Mouse (Mus musculus) bone marrow macrophage, adult 2 months (primary cell): ENCODE measurements around the gene Hgd. TPM values are rescaled to one million over a fixed set of nuclear protein-coding genes. Genes with fewer than 3 reads are reported as not detected.

Experiments
- H3K27ac ChIP-seq: 2 replicates; pipeline ENCODE4 v1.5.1; 2012; ENCODE audit warnings: low read depth, low read length; ENCODE audit not compliant: insufficient read depth
- H3K4me1 ChIP-seq: 2 replicates; pipeline ENCODE4 v1.6.1; 2012; ENCODE audit warnings: low read length; ENCODE audit not compliant: control insufficient read depth, insufficient read depth
- H3K4me3 ChIP-seq: 2 replicates; pipeline ENCODE4 v1.5.1; 2012; ENCODE audit warnings: mild to moderate bottlenecking, low read length, moderate library complexity; ENCODE audit not compliant: insufficient read depth
- CTCF ChIP-seq: IDR thresholded peaks from 2 replicates; pipeline ENCODE4 v1.5.1; 2012; ENCODE audit warnings: low read depth, mild to moderate bottlenecking, low read length, moderate library complexity
- POLR2A ChIP-seq: IDR thresholded peaks from 2 replicates; pipeline ENCODE4 v1.6.1; 2012; ENCODE audit warnings: mild to moderate bottlenecking, low read depth, low read length, borderline replicate concordance
- polyA plus RNA-seq: library from polyadenylated mRNA; stranded (reverse); fragments of >200 nt; gene quantifications from 2 replicates; pipeline ENCODE4 v1.2.4, GENCODE M21; 2012; ENCODE audit not compliant: missing spikeins, insufficient read depth, insufficient read length

Gene Hgd
- polyA plus RNA-seq, 1 experiment = not detected

- Histone ChIP-seq H3K27ac (no peak overlapping the region), H3K4me3 (no peak overlapping the region), H3K4me1 (no peaks in the 10 kb centered on the region)
- TF ChIP-seq POLR2A (no peak), CTCF (no peak)
Measured at GRCm38 (mm10) chr16:37598463-37598862, 18.5 kb downstream of the Hgd start.

- H3K4me1 ChIP-seq = no peaks in the 10 kb centered on the region
- TF ChIP-seq POLR2A (no peak), CTCF (no peak)
Measured at GRCm38 (mm10) chr16:37599326-37599725, 19.4 kb downstream of the Hgd start.

GRCm38 (mm10) chr16:37603431-37603830 is 23.5 kb downstream of the Hgd start:
- H3K27ac ChIP-seq = no peak overlapping the region
- H3K4me1 ChIP-seq = no peaks in the 10 kb centered on the region
- no peak for TF ChIP-seq POLR2A
- no peak for TF ChIP-seq CTCF
- H3K4me3 ChIP-seq = no peak overlapping the region

More at GRCm38 (mm10) chr16:37599326-37599725, 19.4 kb downstream of the Hgd start:
- H3K4me3 ChIP-seq = no peak overlapping the region
- H3K27ac ChIP-seq = no peak overlapping the region

DNA sequence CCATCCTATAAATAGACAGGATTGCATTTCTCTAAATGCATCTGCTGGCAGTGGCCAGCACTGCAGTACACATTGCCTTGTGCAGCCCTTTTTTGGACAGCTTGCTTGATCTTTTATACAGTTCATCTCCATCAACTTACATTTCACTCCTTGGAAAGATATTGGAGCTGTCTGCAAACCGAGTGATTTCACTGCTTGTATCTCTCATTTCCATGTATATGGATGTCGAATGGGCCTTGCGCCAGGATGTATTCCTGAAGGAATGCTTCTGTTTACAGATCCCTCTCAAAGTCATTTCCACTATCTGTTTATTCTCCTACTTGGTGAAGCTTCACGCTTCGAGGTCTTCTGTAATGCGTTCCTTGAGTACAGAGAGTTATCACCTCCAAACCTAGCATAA is 24.3 kb downstream of the Hgd start:
- no peak overlapping the region for H3K27ac ChIP-seq
- H3K4me1 ChIP-seq = no peaks in the 10 kb centered on the region
- H3K4me3 ChIP-seq = no peak overlapping the region
- TF ChIP-seq POLR2A = no peak
- no peak for TF ChIP-seq CTCF

- no peak overlapping the region for H3K27ac ChIP-seq
- H3K4me1 ChIP-seq = no peaks in the 10 kb centered on the region
- TF ChIP-seq CTCF = no peak
- no peak overlapping the region for H3K4me3 ChIP-seq
Measured at GRCm38 (mm10) chr16:37610333-37610732, 30.4 kb downstream of the Hgd start.

DNA sequence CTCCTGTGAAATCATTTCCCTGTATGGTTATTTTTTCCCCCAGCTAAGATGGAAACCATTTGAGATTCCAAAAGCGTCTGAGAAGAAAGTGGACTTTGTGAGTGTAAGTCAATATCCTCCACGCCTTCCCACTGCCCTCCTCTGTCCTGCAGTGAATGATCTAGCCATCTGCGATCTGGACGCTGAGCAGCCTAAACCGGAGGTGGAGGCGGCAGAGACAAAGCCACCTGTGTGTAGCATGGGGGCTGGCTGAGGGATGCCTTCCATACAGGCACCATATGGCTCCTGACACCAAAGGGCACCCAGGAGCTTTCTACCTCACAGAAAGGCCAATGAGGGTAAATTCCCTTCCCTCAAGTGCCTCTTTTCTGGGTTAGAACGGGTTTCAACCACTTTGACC is 31.1 kb downstream of the Hgd start:
- Histone ChIP-seq H3K27ac (no peak overlapping the region), H3K4me1 (no peaks in the 10 kb centered on the region), H3K4me3 (no peak overlapping the region)
- TF ChIP-seq POLR2A = no peak
- no peak for TF ChIP-seq CTCF

- H3K4me1 ChIP-seq = no peaks in the 10 kb centered on the region
- TF ChIP-seq CTCF (no peak), POLR2A (no peak)
- H3K4me3 ChIP-seq = no peak overlapping the region
Measured at GRCm38 (mm10) chr16:37612013-37612412, 32.1 kb downstream of the Hgd start.

GRCm38 (mm10) chr16:37614540-37614939 is 34.6 kb downstream of the Hgd start:
- Histone ChIP-seq H3K4me1 (no peaks in the 10 kb centered on the region), H3K4me3 (no peak overlapping the region), H3K27ac (no peak overlapping the region)
- TF ChIP-seq CTCF (no peak), POLR2A (no peak)

More at GRCm38 (mm10) chr16:37612013-37612412, 32.1 kb downstream of the Hgd start:
- H3K27ac ChIP-seq = no peak overlapping the region

DNA sequence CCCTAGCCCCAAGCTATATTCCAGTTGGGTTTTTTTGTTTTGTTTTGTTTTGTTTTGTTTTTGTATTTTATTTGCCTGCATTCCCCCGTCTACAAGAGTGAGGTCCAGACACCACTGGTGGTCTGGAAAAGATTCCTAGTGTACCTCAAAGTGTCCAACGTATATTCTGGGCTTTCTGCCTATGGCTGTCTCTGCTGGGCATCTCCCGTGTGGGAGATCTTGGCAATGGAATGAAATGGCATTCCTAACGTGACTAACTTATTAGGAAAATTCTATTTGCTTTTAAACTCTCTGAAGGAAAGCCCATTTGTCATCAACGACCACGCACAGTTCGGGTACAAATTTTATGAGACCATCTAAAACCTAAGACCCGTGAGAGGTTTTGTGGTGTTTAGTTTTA is 35.5 kb downstream of the Hgd start:
- H3K4me1 ChIP-seq = no peaks in the 10 kb centered on the region
- TF ChIP-seq CTCF (no peak), POLR2A (no peak)
- H3K4me3 ChIP-seq = no peak overlapping the region
- no peak overlapping the region for H3K27ac ChIP-seq

GRCm38 (mm10) chr16:37616104-37616503 is 36.2 kb downstream of the Hgd start:
- Histone ChIP-seq H3K4me3 (no peak overlapping the region), H3K4me1 (no peaks in the 10 kb centered on the region), H3K27ac (no peak overlapping the region)
- TF ChIP-seq POLR2A (no peak), CTCF (no peak)

- Histone ChIP-seq H3K27ac (no peak overlapping the region), H3K4me3 (no peak overlapping the region), H3K4me1 (no peaks in the 10 kb centered on the region)
- TF ChIP-seq POLR2A = no peak
- TF ChIP-seq CTCF = no peak
Measured at GRCm38 (mm10) chr16:37617695-37618094, 37.7 kb downstream of the Hgd start.

GRCm38 (mm10) chr16:37622403-37622802 is 42.5 kb downstream of the Hgd start:
- no peak overlapping the region for H3K27ac ChIP-seq
- no peak for TF ChIP-seq POLR2A
- TF ChIP-seq CTCF = no peak
- H3K4me1 ChIP-seq = no peaks in the 10 kb centered on the region
- H3K4me3 ChIP-seq = no peak overlapping the region
